Mouse (Mus musculus): ENCODE measurements at regions not wholly inside any gene's neighbourhood (a gene's known extent, or its start where the extent isn't known, plus 50 kb on each side); places are given as distances from the start of the nearest gene placed in this dataset.

DNA sequence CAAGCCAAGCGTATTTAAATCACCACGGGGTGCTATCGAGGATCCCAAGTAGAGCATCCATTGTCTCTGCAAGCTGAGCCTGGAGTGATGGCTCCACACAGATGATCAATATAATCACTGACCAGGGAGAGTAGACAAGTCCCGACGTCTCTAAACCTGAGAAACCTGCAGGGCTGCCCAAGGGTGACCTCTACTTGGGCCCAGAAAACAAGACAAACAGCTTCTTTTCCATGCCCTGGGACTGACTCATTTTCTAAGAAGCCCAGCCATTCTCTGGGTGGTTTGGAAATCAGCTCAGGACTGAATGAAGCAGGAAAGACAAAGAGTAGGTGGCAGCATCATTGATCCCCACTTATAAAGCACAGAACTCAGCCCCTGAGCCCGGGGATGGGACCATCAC lies 221.5 kb downstream of the 4933412E24Rik start:
- no peak for DNase-seq (ENCODE audit: low spot score in 2 of 2)

DNA sequence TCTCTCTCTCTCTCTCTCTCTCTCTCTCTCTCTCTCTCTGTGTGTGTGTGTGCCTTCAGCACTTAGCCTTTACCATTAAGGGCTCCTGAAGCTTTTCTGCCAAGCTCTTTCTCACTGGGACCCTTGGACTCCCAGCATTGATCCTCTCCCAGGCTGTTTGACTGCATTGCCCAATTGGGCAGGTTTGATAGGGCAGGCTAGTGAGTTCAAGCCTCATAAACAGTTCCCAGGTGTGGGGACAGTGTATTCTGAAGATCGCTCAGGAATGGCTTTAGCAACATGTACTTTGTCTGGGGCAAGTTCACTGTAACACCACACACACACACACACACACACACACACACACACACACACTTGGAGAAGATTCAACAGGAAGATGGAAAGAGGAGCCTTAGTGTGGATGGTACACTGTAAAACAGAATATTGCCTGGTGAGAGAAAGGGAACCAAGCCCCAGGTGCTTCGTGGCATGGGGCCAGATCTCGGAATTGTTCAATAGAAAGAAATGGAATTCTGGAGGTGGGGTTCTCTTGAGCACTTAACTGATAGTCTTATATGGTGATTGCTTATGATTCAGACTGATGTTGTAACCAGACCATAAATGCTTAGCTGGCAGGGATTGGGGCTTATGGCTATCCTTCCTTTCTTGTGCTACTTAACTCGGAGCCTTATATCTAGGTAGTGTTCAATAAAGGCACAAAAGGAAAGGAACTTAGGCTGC lies 229.5 kb downstream of the 4933412E24Rik start:
- no peak for DNase-seq (ENCODE audit: low spot score in 2 of 2)

DNA sequence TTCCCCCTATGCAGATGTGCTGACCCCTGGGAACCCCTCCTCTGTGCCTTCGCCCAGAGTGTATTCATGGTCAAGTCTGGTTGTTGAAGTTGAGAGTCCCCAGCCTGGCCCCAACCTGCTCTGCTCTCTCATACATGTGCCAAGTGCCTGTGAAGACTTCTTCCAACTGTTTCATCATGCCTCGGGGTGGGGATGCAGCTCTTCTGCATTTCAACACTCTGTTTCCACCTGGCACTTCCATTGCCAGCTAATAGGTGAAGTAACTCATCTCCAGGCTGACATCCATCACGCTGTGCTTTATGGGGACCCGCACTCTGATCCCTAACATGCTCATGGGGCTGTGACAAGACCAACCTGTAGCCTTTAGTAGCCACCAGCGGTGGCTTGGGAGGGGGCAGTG lies 230.4 kb downstream of the 4933412E24Rik start:
- DNase-seq (ENCODE audit: low spot score in 2 of 2), result no peak

DNA sequence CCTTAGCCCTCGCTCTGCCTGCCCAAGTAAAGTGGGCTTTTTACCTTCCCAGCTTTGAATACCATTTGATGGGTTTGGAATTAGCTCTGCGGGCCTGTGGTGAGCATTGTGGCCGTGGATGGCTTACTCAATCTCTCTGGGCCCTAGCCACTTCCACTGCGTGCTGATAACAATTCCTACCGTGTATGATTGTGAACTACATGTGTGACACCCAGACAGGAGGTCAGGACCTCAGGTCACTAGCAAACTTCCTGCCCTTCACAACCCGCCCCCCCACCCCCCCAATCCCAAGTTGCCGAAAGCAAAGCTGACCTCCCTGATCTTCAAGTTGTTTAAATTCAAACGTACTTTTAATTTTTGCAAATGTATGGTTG lies 231.9 kb downstream of the 4933412E24Rik start:
- DNase-seq (ENCODE audit: low spot score in 2 of 2), result no peak

DNA sequence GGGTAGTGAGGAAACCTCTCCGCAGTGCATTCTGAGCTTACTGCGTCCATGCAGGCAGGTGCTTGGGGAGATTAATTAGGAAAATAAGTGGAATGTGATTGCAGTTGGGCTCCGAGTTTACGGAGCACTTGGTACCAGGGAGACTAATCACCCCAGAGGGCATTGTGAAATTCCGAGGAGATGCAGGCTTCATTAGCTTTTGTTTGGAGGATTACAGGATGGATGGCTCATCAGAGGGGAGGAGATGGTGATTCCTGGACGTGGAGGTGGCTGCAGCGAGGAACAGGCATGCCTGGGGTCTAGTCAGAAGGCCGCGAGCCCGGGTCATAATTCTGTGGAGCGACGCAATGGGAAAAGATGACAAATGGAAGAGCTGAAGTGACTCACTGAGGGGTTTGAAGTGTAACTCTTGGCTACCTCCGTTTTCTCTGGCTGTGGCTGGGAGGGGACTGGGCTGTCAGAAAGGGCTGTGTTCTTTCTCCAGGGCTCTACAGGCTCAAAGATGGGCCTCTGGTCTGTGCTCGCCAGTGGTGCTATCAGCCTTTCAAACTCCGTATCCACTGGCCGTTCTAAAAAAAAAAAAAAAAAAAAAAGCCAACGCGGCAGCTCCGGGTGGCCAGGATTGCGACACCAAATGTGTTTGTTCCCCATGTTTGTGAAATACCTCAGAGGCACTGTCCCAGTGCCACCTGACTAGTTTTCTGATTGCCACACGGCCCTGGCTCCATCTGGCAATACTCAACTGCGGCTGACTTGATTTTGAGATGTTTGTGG lies 232.4 kb downstream of the 4933412E24Rik start:
- no peak for DNase-seq (ENCODE audit: low spot score in 2 of 2)

DNA sequence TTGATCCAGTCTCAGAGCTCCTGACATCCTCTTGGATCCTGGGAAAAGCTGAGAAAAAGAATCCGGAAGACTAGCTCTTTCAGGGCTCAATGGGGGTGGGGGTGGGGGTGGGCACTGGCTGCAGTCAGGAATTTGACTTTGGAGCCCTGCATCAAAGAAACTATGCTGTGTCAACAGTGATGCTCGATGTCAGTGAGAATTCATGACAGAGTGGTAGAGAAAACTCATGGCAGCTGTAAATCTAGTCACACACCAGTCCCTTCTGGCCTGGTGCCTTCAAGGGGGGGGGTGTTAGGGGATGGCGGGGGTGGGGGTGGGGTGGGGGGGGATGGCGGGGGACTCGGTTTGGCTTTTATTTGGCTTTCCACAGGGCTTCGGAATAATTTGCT lies 233.0 kb downstream of the 4933412E24Rik start:
- no peak for DNase-seq (ENCODE audit: low spot score in 2 of 2)

DNA sequence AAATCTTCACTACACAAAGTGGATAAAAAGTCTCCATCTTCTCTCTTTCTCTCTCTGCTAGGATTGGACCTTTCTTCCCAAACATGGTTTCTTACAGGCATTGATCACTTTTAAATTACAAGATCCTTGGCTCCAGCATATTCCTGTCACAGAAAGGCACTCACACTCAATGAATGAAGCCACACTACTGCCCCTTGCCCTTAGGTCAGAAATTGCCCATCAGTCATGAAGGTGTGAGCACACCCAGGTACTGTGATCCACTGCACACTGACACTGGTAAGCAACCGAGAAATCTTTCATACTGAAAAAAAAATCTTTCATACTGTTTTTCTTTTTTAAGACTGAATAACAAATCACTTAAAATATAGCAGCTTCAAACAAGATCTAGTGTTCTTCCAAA lies 235.9 kb downstream of the 4933412E24Rik start:
- no peak for DNase-seq (ENCODE audit: low spot score in 2 of 2)

DNA sequence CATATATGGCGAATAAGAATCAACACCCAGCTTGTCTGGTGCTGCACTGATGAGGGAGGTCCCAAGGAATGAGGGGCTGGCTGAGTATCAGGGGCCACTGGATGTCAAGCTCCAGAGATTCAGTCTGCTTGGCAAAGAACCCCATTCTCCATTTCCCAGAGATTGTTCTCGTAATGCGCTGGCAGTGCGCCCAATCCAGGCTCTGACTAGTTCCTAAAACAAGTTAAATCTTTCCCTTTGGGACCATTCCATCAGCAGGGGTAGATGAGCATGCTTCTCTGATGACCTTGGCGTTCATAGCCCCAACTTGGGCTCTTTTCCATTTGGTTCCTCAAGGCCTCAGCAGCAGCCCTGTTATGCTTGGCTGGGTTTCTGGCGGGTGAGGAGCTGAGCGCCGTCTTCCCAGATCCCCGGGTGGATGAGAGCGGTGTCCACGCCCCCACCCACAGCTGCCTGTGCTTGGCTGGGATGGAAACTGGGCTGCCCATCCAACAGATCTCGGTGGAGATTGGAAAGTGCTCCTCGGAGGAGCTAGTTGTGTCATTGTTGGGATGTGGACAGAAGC lies 239.0 kb downstream of the 4933412E24Rik start:
- DNase-seq (ENCODE audit: low spot score in 2 of 2), result peak in 1 of 2 experiments; percentile 51

DNA sequence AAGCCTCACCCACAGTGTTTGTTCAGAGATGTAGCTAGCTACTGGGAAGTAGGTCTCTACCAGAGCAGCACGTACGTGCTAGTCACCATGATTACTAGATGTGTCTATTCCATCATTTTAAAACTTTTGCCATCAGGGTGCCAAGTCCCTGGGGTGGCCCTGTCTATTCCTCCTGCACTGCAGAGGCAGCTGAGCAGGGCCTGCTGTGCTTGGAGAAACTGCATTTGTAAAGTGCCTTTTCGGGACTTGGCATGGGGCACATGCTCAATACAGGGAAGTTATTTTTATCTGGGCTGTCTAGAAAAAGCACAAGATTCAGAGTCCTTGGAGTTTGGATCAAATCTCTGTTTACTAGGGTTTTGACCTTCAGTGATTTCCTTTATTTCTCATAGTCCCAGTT lies 240.6 kb downstream of the 4933412E24Rik start:
- DNase-seq (ENCODE audit: low spot score in 2 of 2), result no peak

DNA sequence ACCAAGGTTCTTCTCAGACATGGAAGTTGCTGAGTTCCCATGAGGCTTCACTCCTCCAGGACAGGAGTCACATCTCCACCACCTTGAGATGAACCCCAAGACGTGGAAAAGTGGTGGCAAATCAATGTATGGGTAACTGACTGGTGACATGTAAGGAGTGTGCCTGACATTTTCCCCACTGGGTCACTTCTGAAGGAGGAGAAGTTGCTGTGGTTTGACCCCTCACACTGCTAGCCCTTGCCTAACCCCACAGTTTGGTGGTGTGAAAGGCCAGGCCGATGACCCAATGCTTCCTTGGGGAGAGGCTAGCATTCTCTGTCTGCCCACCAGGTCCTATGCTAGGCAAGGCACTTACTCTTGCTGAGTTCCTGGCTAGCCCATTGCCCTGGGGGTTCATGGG lies 242.4 kb downstream of the 4933412E24Rik start:
- DNase-seq (ENCODE audit: low spot score in 2 of 2), result no peak

DNA sequence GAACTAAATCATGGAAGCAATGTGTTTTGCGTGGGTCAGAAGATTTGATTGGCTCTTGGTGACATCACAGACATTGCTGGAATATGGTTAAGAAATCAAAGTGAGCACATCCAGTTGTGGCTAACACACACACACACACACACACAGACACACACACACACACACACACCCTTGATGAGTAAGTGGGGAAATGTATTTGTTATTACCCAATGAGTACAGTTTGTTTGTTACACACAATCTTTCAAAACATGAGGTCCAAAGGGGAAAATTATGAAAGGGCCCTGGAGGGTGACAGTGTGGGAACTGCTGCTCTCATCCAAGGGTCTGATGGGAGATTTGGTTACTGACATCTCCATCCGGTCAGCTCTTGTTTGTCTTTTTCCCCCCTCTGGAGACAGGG lies 243.8 kb downstream of the 4933412E24Rik start:
- DNase-seq (ENCODE audit: low spot score in 2 of 2), result no peak

DNA sequence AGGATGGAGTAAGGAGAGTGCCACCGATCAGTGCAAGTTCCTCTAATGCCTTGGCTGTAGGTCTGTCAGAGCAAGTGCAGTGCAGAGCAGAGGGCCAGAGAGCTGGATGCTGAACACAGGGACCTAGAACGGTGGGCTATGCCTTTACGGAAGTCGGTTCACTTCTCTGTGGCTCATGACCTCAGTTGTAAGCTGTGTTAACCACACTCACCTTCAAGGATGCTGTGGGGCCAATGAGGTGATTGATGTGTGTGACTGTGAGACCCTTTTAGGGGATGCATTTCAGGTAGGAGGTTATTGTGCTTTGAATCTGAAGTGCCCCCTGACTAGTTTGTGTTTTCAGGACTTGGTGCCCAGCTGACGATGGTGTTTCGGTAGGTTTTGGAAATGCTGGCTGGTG lies 254.4 kb downstream of the 4933412E24Rik start:
- DNase-seq (ENCODE audit: low spot score in 2 of 2), result no peak

DNA sequence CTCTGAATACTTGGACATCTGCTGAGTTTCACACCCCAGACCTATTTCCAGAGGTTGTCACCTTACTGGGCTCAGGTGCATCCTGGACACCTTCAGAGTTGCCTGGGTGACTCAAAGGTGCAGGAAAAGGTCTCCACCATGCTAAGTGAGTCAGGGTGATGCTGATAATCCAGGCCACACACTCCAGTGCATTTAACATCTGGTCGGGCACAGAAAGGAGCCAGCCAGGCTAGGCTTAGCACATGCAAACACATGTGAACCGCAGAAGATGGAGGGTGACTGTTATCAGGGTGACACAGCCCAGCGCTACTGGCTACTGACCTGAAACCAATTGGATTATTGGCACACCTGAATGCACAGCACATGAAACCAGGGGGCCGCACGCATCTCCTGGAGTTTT lies 255.9 kb downstream of the 4933412E24Rik start:
- DNase-seq (ENCODE audit: low spot score in 2 of 2), result no peak

DNA sequence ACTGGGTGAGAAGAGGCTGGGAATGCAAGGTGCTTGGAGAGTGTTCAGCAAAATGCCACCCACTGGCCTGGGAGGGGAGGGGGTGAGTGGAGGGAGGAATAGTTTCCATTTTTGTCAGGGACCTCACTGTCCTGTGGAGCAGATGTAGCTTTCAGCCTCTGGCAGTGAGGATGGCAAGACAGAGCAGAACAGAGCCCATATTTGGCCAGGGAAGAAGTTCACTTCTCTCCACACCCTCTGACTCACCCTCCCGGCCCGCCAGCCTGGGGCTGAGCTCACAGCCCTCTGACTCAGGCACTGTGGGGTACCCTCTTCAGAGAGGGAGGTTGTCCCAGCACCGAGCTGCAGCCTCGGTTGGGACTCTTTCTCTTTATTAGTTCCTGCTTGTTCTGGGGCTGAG lies 256.8 kb downstream of the 4933412E24Rik start:
- no peak for DNase-seq (ENCODE audit: low spot score in 2 of 2)

DNA sequence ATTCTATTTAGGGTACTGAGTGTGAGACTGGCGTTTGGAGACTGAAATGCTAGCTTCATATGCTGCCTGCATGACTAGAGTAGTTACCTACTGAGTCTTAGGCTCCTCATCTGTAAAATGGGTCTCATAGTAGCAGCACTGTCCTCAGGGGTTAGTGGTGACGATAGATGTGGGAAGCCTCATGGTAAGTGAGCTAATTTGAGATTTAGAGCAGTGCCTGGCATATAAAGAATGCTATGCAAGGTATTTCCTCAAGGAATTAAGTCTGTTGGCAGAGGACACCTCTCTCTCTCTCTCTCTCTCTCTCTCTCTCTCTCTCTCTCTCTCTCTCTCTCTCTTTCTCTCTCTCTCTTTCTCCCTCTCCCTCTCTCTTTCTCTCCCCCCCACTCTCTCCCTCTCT lies 257.4 kb downstream of the 4933412E24Rik start:
- DNase-seq (ENCODE audit: low spot score in 2 of 2), result no peak

DNA sequence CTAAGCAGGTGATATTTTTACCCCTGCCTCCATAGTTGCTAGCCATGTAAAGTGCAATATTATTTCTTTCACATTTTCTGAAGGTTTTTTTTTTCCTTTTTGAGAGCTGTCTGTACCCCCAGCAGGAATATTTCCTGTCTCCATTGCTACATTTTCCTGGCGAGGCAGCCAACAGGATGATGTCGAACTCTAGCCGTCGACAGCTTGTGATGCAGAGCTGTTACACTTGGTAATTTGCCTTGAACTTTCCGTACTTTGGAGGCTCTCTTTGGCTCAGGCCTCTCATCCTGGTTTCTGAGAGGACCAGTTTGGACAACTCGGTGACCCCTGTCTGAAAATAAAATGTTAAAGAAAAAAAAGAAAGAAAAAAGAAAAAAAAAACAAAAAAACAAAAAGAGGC lies 260.3 kb downstream of the 4933412E24Rik start:
- no peak for DNase-seq (ENCODE audit: low spot score in 2 of 2)

DNA sequence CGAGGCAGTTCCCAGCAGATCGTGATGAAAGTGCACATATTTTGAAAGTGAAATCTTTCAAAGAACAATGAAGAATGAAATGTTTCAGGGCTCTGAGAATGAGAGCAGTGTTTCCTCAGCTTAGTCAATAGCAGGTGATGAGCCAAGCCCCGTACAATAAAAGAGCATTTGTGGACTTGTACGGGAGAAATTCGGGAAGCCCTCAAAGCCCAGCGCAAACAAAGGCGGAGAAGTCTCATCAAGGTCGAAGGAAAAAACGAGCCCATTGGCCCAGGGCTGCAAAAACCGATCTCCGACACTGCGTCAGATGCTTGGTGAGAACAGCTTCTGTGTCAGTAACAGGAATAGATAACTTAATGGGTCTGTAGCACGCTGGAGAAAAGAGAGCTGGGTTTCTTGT lies 261.5 kb downstream of the 4933412E24Rik start:
- no peak for DNase-seq (ENCODE audit: low spot score in 2 of 2)

DNA sequence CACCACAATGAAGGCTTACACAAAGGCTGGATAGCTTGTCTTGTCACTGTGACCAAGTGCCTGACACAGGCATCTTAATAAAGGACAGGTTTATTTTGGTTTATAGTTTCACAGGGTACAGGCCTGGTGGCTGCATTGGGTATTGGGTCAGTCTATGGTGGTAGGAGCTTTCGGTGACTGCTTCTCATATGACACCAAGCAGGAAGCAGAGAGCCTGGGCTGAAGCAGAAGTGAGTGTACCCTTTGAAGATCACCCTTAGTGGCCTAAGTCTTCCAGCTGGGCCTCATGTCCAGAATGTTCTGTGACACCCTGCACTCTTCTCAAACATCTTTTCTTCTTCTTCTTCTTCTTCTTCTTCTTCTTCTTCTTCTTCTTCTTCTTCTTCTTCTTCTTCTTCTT lies 264.1 kb downstream of the 4933412E24Rik start:
- DNase-seq (ENCODE audit: low spot score in 2 of 2), result no peak

DNA sequence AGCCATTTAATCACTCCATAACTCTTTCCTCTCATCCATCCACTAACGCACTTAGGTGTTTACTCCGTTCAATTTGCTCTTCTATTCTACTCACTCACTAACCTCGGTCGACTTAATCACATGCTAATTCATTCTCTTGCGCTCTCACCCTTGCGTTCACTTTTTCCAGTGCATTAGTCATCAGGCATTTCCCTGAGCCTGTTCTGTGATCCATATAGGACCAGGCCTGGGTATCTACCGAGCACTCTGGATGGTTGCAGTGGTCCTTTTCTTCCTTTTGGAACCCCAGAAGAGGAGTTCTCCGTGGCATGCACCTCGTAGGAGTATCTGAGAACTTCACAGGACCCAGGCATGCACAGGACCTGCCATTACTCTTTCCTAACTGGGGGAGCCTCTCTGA lies 270.1 kb downstream of the 4933412E24Rik start:
- DNase-seq (ENCODE audit: low spot score in 2 of 2), result no peak

DNA sequence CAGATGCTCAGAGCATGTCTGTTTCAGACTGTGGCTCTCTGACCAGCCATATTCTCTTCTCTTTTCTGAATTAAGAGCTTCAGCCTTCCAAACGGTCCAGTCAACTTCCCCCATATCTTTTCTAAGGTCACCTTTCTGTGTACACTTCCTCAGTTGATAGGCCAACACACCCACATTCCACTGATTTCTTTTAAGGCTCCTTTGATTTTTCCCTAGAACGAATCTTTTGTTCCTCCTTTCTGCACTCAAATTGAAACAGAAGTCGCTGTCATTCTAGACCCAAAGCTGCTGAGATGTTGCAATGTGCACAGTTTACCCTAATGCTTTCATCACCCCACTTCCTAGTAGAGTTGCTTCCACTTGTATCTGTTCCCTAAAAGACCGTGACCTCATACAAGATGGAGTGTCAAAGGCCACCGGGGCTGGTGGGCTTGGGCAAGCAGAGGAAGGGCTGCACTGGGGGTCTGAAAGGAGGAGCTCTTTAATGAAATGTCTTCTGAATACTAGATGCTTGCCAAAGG lies 271.9 kb downstream of the 4933412E24Rik start:
- no peak for DNase-seq (ENCODE audit: low spot score in 2 of 2)

DNA sequence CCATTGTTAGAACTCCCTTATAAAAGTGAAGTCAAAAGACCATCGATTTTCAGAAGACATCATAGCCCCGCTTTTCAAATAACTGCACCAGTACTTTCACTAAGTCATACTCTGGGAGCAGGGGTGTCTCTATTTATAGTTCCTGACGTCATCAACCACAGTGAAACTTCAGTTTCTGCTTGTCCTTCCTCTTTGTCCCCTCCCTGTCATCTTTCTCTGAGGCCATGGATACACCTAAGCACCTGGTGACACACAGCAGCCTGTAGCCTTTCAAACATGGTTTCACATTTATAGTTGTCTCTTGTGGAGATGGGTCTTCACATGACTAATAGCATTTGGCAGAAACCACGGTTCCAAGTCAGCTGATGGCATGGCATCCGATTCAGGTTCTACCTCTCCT lies 277.2 kb downstream of the 4933412E24Rik start:
- DNase-seq (ENCODE audit: low spot score in 2 of 2), result no peak

DNA sequence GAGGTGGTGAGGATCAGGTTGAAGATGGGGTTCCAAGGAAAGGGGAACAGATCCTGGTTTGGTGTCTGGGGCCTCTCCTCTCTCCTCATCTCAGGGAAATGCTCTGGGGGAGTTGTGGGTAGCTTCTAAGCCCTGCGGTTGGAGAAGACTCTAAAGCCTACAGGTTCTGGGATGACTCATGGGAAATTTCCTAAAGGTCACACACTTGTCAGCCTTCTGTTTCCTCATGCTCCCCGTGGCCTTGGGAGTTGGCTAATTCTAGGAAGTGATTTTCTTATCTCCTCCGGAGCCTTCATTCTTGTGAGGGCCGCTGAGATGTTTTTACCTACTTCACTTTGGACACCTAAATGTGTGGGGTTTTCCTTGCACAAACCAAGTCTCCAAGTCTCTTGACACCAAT lies 279.2 kb downstream of the 4933412E24Rik start:
- DNase-seq (ENCODE audit: low spot score in 2 of 2), result no peak

DNA sequence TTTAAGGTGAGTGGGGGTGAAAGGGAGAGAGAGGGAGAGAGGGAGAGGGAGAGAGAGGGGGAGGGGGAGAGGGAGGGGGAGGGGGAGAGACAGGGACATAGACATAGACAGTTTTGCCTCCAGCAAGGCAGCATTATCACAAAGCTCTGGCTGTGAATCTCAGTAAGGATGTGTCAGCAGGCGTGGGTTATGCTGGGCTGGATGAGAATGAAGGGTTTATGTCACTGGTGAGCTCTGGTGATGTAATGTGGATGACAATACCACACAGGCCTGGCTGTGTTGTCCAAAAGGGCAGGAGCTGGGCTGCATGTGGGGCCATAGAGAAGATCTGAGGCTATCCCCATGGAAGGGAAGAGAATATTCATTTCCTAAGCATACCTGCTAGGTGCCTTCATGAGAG lies 282.0 kb downstream of the 4933412E24Rik start:
- no peak for DNase-seq (ENCODE audit: low spot score in 2 of 2)

All from cerebellum, postnatal 4 days (tissue).